Mouse (Mus musculus): ENCODE data around the gene Rhbdd3.

GRCm38 (mm10) chr11:5151680-5152337 lies 53.1 kb downstream of the Rhbdd3 start, which contains the start of gene Emid1:
- TF ChIP-seq CTCF (IDR thresholded peaks at IDR 0.05; ENCODE audit: control insufficient read depth, insufficient read depth, insufficient replicate concordance, low read depth, low read length) (no peak), POLR2A (IDR thresholded peaks at IDR 0.05; ENCODE audit: control insufficient read depth, low read depth, low read length) (no peak)

All from testis, adult 2 months (tissue).